Mouse (Mus musculus) B cell, adult 2 months (primary cell): Measurements from ENCODE around the gene Bmpr2.

ENCODE experiments used
- DNase-seq, 2 experiments: peaks; one replicate each; pipeline ENCODE4 v3.0.0; 2022

The Bmpr2 gene

DNA sequence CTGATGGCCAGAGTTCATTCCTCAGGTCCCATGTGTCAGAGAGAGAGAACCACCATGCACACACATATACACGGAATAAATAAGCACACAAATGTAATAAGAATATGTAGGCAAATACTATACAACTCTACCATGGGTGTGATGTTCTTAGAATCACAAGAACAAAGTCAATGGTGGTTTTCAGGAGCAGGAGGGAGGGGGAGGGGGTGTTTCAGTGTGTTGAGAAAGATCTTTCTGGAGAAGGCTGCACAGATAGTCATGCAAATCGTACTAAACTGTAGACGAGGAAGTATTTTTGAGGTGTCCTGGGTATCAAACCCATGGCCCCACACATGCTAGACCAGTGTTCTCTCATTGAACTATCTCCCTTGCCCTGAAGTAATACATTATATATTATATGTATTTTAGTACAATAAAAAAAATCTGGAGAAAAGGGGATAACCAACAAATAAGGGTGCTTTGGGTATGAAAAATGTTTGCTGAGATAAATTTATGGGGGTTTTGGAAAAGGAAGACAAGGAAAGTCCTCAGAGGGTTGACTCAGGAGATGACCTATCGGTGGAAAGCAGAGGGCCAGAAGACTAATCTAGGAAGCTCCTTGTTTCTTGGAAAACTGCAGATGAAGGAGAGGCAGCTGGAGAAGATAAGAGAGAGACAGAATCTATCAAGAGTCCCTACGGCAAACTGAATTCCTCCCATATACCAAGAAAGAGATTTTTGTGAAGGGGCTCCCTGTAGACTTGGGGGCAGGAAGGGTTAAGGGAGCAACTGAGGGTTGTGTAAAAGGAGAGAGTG lies 138.1 kb downstream of the Bmpr2 start:
- no peak for DNase-seq

- DNase-seq, result no peak
Measured at GRCm38 (mm10) chr1:59902634-59903033, 139.4 kb downstream of the Bmpr2 start.

DNA sequence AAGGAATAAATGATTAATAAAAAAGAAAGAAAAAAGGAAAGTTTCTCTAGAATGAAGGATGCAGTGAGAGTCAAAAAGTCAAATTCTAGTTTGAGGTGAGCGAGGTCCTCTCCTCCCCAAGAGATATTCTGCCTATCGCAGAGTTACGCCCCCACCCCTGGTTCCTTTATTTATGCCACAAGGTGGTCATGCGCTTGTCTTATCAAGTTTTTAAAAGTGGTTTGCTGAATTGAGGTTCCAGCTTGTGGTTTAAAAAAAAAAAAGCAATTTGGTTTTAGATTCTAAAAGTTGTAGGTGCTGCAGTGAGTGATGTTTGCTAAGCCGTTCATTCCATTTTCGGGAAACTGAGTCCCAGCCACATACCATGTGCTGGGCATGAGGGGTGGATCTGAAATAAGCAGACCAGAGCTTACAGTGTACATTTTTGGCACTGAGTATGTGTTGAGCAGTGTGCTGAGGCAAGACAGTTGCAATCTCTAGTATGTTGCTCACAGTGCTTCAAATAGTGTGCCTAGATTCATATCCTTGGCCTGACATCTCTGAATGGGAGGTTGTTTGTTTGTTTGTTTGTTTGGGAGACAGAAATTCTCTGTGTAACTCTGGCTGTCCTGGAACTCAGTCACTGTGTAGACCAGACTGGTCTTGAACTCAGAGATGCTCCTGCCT lies 141.6 kb downstream of the Bmpr2 start:
- no peak for DNase-seq

GRCm38 (mm10) chr1:59905916-59906315 lies 142.7 kb downstream of the Bmpr2 start:
- no peak for DNase-seq

DNA sequence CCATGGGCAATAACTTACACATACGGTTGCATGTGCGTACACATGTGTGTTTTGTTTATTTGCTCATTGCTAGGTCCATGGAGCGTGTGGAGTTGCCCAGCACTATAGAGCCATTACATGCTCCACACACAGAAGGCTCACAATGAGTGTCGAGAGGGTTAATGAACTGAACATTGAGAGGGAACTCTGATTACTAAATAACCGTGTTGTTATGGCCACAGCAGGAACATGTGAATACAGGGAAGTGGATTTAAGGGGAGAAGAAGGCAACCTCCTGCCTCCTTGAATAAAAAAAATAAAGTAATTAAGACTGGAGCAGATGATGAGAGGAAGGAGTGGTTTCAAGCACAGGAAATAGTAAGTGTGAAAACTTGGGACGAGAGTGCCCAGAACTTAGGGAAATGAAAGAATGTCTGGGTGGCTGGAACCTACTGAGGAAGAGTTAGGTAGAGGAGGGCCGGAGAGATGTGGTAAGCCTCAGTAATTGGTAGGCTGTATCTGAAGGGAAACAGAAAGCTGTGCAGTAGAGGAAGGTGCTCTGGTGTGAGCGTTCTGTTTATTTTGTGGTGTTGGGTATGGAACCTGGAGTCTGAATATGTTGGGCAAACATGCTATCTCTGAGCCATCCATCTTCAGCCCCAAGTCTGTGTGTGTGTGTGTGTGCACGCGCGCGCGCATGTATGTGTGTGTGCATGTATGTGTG lies 143.8 kb downstream of the Bmpr2 start:
- no peak for DNase-seq

- no peak for DNase-seq
Measured at GRCm38 (mm10) chr1:59907700-59908099, 144.5 kb downstream of the Bmpr2 start.

GRCm38 (mm10) chr1:59910941-59911340 lies 147.7 kb downstream of the Bmpr2 start:
- DNase-seq, result no peak

DNA sequence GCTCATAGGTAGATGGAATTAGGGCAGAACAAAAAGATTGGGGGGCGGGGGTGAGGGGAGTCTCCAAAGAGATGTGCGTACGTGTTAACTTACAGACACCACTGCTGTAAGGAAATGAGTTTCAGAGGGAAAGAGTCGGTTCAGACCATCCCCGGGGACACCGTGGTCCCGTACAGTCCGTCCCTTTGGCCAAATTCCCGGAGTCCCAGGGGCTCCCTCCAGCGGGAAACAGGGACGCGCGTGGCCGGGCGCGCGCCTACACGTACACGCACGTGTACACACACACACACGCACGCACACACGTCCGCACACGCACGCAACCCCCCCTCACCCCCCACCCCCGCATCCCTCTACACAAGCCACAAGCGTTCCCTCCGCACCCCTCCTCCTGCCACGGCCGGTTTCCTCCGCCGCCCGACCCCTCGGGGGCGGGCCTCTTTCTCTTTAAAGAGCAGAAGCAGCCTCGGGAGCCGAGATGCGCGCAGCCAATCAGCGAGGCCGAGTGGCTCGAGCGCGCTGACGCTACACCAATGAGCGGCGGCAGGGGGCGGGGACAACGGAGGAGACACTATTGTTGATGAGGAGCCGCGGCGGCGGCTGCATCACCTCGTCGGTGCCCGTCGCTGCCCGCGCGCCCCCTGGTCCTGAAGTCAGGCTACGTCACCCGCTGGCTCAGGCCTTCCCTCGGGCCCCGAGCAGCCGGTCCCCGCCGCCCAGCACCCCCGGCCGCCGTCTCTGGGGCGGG lies 149.4 kb downstream of the Bmpr2 start, which contains the start of gene Fam117b:
TSS of gene Fam117b (plus strand) at position 594 of the 745 bp plus-strand sequence.
- DNase-seq, result peak; percentile 97 to 98

DNA sequence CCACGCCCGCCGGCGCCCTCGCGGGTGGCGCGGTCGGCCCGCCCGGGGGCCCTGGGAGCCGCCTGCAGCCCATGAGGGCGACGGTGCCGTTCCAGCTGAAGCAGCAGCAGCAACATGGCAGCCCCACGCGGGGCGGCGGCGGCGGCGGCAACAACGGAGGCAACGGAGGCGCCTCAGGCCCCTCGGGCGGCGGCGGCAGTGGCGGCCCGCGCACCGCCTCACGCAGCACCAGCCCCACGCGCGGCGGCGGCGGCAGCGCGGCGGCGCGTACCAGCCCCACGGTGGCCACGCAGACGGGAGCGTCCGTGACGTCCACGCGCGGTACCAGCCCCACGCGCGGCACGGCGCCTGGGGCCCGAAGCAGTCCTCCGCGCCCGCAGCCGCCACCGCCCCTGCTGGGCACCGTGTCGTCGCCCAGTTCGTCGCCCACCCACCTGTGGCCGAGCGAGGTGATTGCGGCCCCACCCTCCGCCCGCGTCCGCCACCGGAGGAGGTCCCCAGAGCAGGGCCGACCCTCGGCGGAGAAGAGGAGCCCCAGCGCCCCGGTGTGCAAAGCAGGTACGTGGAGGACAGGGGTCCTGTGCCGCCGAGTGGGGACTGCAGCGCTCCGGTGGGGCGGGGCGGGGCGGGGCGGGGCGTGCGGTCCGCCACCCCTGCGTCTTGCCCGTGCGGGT lies 150.1 kb downstream of the Bmpr2 start:
- DNase-seq, result peak; percentile 70 to 75

DNA sequence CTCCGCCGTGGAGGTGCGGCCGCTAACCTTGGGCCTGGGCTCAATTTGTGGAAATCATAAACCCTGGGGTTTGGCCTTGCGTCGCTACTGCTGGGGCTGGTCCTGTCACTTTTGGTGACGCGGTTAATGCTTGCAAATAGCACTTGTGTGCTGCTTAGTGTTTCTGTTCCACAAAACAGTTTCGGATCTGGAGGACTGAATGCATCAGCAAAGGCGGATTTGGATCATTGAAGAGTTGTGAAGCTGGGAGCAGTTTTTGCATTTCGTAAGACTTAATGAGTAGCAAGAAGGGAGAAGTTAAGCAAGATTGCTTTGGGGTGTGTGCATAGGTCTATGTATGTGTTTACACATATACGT lies 150.6 kb downstream of the Bmpr2 start:
- DNase-seq, result peak in 1 of 2 experiments; percentile 73

GRCm38 (mm10) chr1:59914799-59915198 lies 151.6 kb downstream of the Bmpr2 start:
- DNase-seq, result no peak

GRCm38 (mm10) chr1:59915843-59916610 lies 152.8 kb downstream of the Bmpr2 start:
- no peak for DNase-seq

- no peak for DNase-seq
Measured at GRCm38 (mm10) chr1:59917401-59917800, 154.2 kb downstream of the Bmpr2 start.

DNA sequence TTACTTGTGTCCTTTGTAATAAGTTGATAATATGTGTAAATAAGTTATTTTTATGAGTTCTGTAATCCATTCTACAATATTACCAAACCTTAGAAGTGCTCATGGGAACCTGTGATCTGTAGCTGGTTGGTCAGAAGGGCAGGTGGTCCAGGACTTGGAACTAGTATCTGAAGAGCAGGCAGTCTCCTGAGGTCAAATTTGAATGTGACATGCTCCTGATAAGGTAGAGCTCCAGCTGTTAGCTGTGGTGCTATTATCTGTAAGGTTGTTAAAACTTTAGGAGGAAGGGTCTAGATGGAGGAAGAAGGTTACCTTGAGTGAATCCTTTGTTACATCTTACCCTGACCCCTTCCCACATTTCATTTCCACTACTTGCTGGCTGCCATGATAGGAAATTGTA lies 154.9 kb downstream of the Bmpr2 start:
- DNase-seq, result no peak

DNA sequence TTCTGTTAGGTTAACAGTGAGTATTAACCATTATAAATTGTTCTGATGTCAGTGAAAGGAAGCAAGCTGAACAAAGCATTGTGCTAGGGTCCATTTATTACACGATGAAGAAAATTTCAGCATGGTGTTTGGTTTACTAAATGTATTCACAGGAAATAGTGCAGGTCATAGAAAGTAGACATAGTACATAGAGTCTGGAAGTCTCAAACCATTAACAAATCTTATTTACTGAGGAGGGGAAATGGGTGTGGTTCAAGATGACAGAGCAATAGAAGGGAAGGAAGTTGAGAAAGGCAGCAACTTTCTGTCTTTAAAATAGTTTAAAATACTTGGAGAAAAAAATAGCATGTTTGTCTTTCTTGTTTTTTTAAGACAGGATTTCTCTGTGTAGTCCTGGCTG lies 160.0 kb downstream of the Bmpr2 start:
- no peak for DNase-seq

GRCm38 (mm10) chr1:59923673-59924072 lies 160.5 kb downstream of the Bmpr2 start:
- DNase-seq, result no peak

- DNase-seq, result no peak
Measured at GRCm38 (mm10) chr1:59924411-59924810, 161.2 kb downstream of the Bmpr2 start.

DNA sequence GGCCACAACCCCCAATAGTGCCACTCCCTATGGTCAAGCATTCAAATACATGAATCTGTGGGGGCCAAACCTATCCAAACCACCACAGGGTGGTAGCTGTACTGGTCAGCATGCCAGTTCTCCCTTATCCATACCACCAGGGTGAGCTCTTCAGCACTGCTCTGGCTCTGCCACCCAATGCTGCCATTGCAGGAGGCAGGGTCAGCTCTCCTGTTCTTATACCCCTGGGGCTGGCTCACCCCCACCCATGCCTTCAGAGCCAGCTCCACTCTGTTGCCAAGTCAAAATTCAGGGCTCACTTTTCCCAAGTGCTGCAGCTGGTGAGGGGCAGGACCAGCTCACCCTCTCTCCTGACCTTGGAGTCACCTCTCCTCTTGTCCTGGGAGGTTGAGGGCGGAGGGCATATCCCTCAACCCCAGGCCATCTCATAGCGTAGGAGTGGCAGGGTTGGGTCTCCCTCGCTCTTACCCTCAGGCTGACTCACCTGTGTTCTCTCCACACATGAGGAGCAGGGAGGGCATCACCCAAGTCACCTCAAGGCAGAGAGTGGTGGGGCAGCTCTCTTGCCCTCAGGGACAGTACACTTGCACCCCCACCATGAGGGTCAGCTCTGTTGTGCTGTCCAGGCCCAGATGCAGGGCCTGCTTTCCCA lies 162.9 kb downstream of the Bmpr2 start:
- no peak for DNase-seq

DNA sequence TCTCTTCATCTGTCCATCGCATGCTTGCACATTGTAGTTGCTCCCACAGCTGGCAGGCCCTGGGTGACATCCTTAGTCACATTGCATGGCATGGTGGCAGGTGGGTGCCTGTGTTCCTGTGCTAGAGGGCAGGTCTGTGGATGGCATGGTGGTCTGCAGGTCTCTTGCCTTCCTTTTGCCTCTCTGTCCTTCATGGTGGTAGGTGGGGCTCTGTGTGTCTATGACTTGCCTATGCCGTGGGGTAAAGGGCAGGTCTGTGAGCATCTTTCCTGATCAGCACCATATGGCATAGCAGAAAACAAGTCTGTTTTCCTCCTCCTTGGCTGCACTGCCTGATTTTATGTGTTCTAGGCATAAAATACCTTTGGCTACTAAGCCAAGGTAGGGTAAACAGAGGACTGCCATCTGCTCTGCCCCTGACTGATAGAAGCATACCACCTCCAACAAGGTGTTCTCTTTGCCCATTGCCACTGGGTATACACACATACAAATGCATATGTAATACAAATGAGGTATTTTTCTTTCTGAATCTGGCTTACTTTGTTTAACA lies 164.0 kb downstream of the Bmpr2 start:
- DNase-seq, result no peak
